ENCODE assay signal across 8 mouse cellular contexts in the genomic region with DNA sequence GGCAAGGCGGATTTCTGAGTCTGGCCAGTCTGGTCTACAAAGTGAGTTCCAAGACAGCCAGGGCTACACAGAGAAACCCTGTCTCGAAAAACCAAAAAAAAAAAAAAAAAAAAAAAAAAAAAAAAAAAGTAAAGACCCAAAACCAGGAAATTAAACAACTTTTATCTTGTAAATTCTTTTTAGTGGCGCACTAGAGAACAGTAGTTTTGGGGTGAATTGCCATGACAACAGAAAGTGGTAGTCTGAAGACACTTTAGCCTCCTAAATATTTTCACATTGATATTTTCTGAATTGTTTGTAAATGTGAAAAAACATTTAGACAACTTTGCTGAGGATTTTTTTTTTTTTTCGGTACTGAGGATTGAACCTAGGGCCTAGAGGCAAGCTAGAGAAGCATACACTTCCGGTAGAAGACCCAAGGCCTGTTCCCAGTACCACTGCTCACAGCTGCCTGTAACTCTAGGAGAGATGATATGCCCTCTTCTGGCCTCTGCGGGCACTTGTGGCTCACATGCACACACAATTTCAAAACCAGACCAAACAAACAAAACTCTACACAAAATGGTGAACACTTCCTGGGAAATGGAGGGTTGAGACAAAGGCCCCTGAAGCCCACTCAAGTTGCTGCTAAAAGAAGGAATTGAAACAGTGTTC. TPM values are rescaled to one million over a fixed set of nuclear protein-coding genes. Genes with fewer than 3 reads are reported as not detected.
DNase-seq lines count a peak whose midpoint lies in the region; ATAC-seq and TF ChIP-seq lines count a peak whose summit lies in the region.

No protein-coding gene starts in this region.

- TF ChIP-seq CTCF in E14TG2a.4 (conservative IDR thresholded peaks at IDR 0.05; ENCODE audit: low read length): peak; percentile 10; the same call in 1 of the 2 replicates

- H3K4me3 ChIP-seq in heart, embryonic 12.5 days: no peak overlapping the region
- H3K4me3 ChIP-seq in E14TG2a.4 (replicated peaks; ENCODE audit: low read length): peak overlapping the region; percentile 64
- H3K4me3 ChIP-seq in forebrain, embryonic 12.5 days (replicated peaks): no peak overlapping the region
- peak overlapping the region; percentile 36; the same call in 1 of the 2 replicates for H3K4me3 ChIP-seq in liver, embryonic 15.5 days (replicated peaks)

- intact Hi-C loops in heart, postnatal 14 days (cut with DNase I): no loop called here

- no peaks in the 10 kb centered on the region for H3K27me3 ChIP-seq in heart, embryonic 12.5 days (replicated peaks)
- no peaks in the 10 kb centered on the region for H3K27me3 ChIP-seq in E14TG2a.4 (ENCODE audit: insufficient read depth, low read length)
- no peaks in the 10 kb centered on the region for H3K27me3 ChIP-seq in forebrain, embryonic 12.5 days
- no peaks in the 10 kb centered on the region for H3K27me3 ChIP-seq in liver, embryonic 15.5 days

- H3K9me3 ChIP-seq in heart, embryonic 12.5 days (replicated peaks): no peaks in the 10 kb centered on the region
- H3K9me3 ChIP-seq in E14TG2a.4 (ENCODE audit: low read length): no peaks in the 10 kb centered on the region
- H3K9me3 ChIP-seq in forebrain, embryonic 12.5 days: no peaks in the 10 kb centered on the region
- H3K9me3 ChIP-seq in liver, embryonic 15.5 days (replicated peaks): no peaks in the 10 kb centered on the region

- DNase-seq in heart, postnatal 14 days: no peak
- DNase-seq in frontal cortex, postnatal 10 days (ENCODE audit: low spot score in 2 of 2): no peak
- no peak for DNase-seq in urinary bladder, adult 2 months (ENCODE audit: low spot score)

- peaks cover 21% of the 10 kb centered on the region for H3K4me1 ChIP-seq in heart, embryonic 12.5 days (replicated peaks)
- peaks cover 81% of the 10 kb centered on the region for H3K4me1 ChIP-seq in E14TG2a.4 (replicated peaks; ENCODE audit: low read depth, low read length)
- peaks cover 16% of the 10 kb centered on the region for H3K4me1 ChIP-seq in forebrain, embryonic 12.5 days
- peaks cover 53% of the 10 kb centered on the region for H3K4me1 ChIP-seq in liver, embryonic 15.5 days (replicated peaks)

- no peak overlapping the region for H3K9ac ChIP-seq in heart, embryonic 12.5 days
- no peak overlapping the region for H3K9ac ChIP-seq in forebrain, embryonic 12.5 days
- peak overlapping the region; percentile 15; the same call in 1 of the 2 replicates for H3K9ac ChIP-seq in liver, embryonic 15.5 days

- peak overlapping the region; percentile 64; the same call in 1 of the 2 replicates for H3K27ac ChIP-seq in heart, embryonic 12.5 days (ENCODE audit: poor library complexity, severe bottlenecking)
- peak overlapping the region; percentile 67; the same call in 1 of the 2 replicates for H3K27ac ChIP-seq in forebrain, embryonic 12.5 days
- peak overlapping the region; percentile 91 for H3K27ac ChIP-seq in liver, embryonic 15.5 days (replicated peaks)

- no peak for ATAC-seq in heart, embryonic 12.5 days (ENCODE audit: insufficient number of reproducible peaks, low FRiP score)
- no peak for ATAC-seq in forebrain, embryonic 12.5 days (ENCODE audit: low FRiP score)
- ATAC-seq in liver, embryonic 15.5 days (ENCODE audit: insufficient read depth): no peak
- no peak for ATAC-seq in erythroblast, adult 5-6 weeks (replicated peaks; ENCODE audit: low FRiP score, poor library complexity, severe bottlenecking)

- peaks cover 43% of the 10 kb centered on the region for H3K36me3 ChIP-seq in heart, embryonic 12.5 days
- peaks cover 57% of the 10 kb centered on the region for H3K36me3 ChIP-seq in E14TG2a.4 (ENCODE audit: insufficient read depth, low read length)
- H3K36me3 ChIP-seq in forebrain, embryonic 12.5 days (replicated peaks): peaks cover 40% of the 10 kb centered on the region
- peaks cover 51% of the 10 kb centered on the region for H3K36me3 ChIP-seq in liver, embryonic 15.5 days (replicated peaks)

- whole genome bisulfite sequencing in heart, embryonic 12.5 days: 84% methylated on average over 6 of the region's 6 CpGs
- WGBS in forebrain, embryonic 12.5 days: 85% methylated on average over 6 of the region's 6 CpGs
- WGBS in liver, embryonic 15.5 days (ENCODE audit: insufficient replicate concordance): 83% methylated on average over 6 of the region's 6 CpGs

- peak overlapping the region; percentile 82 for H3K4me2 ChIP-seq in heart, embryonic 12.5 days
- peak overlapping the region; percentile 56 for H3K4me2 ChIP-seq in forebrain, embryonic 12.5 days
- peak overlapping the region; percentile 68 for H3K4me2 ChIP-seq in liver, embryonic 15.5 days

RNA-seq across cellular contexts. Expression of gene Rab5b, which starts 1.1 kb away (rescaled TPM):
- 71.3 and 72.9 TPM in 2 replicates for polyA plus RNA-seq in heart, embryonic 12.5 days (2016; fragmentation: Nextera tagmentation; extraction: Ambion mirVana)
- total RNA-seq in heart, postnatal 14 days (2021): 10 to 100 TPM; 66.5 to 71.8 TPM
- polyA plus RNA-seq in forebrain, embryonic 12.5 days (2016; fragmentation: Nextera tagmentation; extraction: Ambion mirVana): 90.9 and 98.8 TPM in 2 replicates
- 33.5 and 36.7 TPM in 2 replicates for polyA plus RNA-seq in liver, embryonic 15.5 days (2015; fragmentation: Nextera tagmentation; extraction: Ambion mirVana)
- 26.9 and 42.2 TPM in 2 replicates for total RNA-seq in erythroblast, adult 5-6 weeks (2015; ENCODE audit: low replicate concordance)
- total RNA-seq in erythroblast, adult 5-6 weeks (2017; ENCODE audit: low replicate concordance): 64.8 and 71.7 TPM in 2 replicates
- polyA plus RNA-seq in urinary bladder, adult 2 months (2012; rRNA removed): 101 and 107 TPM in 2 replicates

RNA-seq across cellular contexts. Expression of gene Pmel, which starts 6.8 kb away (rescaled TPM):
- polyA plus RNA-seq in heart, embryonic 12.5 days (2016; fragmentation: Nextera tagmentation; extraction: Ambion mirVana): 0.99 and 1.0 TPM in 2 replicates
- under 1 TPM; 0.66 to 0.93 TPM for total RNA-seq in heart, postnatal 14 days (2021)
- 0.88 and 4.4 TPM in 2 replicates for polyA plus RNA-seq in forebrain, embryonic 12.5 days (2016; fragmentation: Nextera tagmentation; extraction: Ambion mirVana)
- polyA plus RNA-seq in liver, embryonic 15.5 days (2015; fragmentation: Nextera tagmentation; extraction: Ambion mirVana): 0.60 and 0.68 TPM in 2 replicates
- not detected in 2 replicates for total RNA-seq in erythroblast, adult 5-6 weeks (2015; ENCODE audit: low replicate concordance)
- not detected in 2 replicates for total RNA-seq in erythroblast, adult 5-6 weeks (2017; ENCODE audit: low replicate concordance)
- 0.72 and 0.95 TPM in 2 replicates for polyA plus RNA-seq in urinary bladder, adult 2 months (2012; rRNA removed)

RNA-seq across cellular contexts. Expression of gene Cdk2, which starts 7.6 kb away (rescaled TPM):
- 106 and 109 TPM in 2 replicates for polyA plus RNA-seq in heart, embryonic 12.5 days (2016; fragmentation: Nextera tagmentation; extraction: Ambion mirVana)
- total RNA-seq in heart, postnatal 14 days (2021): 10 to 100 TPM; 18.9 to 19.9 TPM
- 95.2 and 104 TPM in 2 replicates for polyA plus RNA-seq in forebrain, embryonic 12.5 days (2016; fragmentation: Nextera tagmentation; extraction: Ambion mirVana)
- 53.7 and 56.6 TPM in 2 replicates for polyA plus RNA-seq in liver, embryonic 15.5 days (2015; fragmentation: Nextera tagmentation; extraction: Ambion mirVana)
- total RNA-seq in erythroblast, adult 5-6 weeks (2015; ENCODE audit: low replicate concordance): 29.8 and 37.2 TPM in 2 replicates
- 21.0 and 34.3 TPM in 2 replicates for total RNA-seq in erythroblast, adult 5-6 weeks (2017; ENCODE audit: low replicate concordance)
- polyA plus RNA-seq in urinary bladder, adult 2 months (2012; rRNA removed): 23.6 and 32.4 TPM in 2 replicates

RNA-seq across cellular contexts. Expression of gene Suox, which starts 23.3 kb away (rescaled TPM):
- polyA plus RNA-seq in heart, embryonic 12.5 days (2016; fragmentation: Nextera tagmentation; extraction: Ambion mirVana): 10.7 and 12.8 TPM in 2 replicates
- total RNA-seq in heart, postnatal 14 days (2021): 10 to 100 TPM; 17.3 to 17.4 TPM
- polyA plus RNA-seq in forebrain, embryonic 12.5 days (2016; fragmentation: Nextera tagmentation; extraction: Ambion mirVana): 10.4 and 10.7 TPM in 2 replicates
- 14.3 and 14.7 TPM in 2 replicates for polyA plus RNA-seq in liver, embryonic 15.5 days (2015; fragmentation: Nextera tagmentation; extraction: Ambion mirVana)
- total RNA-seq in erythroblast, adult 5-6 weeks (2015; ENCODE audit: low replicate concordance): 3.1 and 7.5 TPM in 2 replicates
- total RNA-seq in erythroblast, adult 5-6 weeks (2017; ENCODE audit: low replicate concordance): 8.4 and 11.3 TPM in 2 replicates
- polyA plus RNA-seq in urinary bladder, adult 2 months (2012; rRNA removed): 19.2 and 21.0 TPM in 2 replicates

RNA-seq across cellular contexts. Expression of gene Dgka, which starts 47.5 kb away (rescaled TPM):
- polyA plus RNA-seq in heart, embryonic 12.5 days (2016; fragmentation: Nextera tagmentation; extraction: Ambion mirVana): 4.4 TPM in 2 replicates
- total RNA-seq in heart, postnatal 14 days (2021): 10 to 100 TPM; 12.4 to 15.7 TPM
- polyA plus RNA-seq in forebrain, embryonic 12.5 days (2016; fragmentation: Nextera tagmentation; extraction: Ambion mirVana): 3.9 and 4.2 TPM in 2 replicates
- 2.4 and 3.0 TPM in 2 replicates for polyA plus RNA-seq in liver, embryonic 15.5 days (2015; fragmentation: Nextera tagmentation; extraction: Ambion mirVana)
- total RNA-seq in erythroblast, adult 5-6 weeks (2015; ENCODE audit: low replicate concordance): 8.2 and 13.4 TPM in 2 replicates
- 2.9 and 4.7 TPM in 2 replicates for total RNA-seq in erythroblast, adult 5-6 weeks (2017; ENCODE audit: low replicate concordance)
- 65.5 and 71.0 TPM in 2 replicates for polyA plus RNA-seq in urinary bladder, adult 2 months (2012; rRNA removed)

Comparison
In these comparisons a context has a peak if more than half of its experiments do, and no peak if none do; other contexts are left out.
1. H3K4me3 ChIP-seq: peak in E14TG2a.4 (single experiment) and liver, embryonic 15.5 days (single experiment); none in heart, embryonic 12.5 days (single experiment) and forebrain, embryonic 12.5 days (single experiment).
2. Peak in every context shown above with its lines, with median percentiles within 50 percentile points of each other: H3K27ac ChIP-seq and H3K4me2 ChIP-seq.